Mouse (Mus musculus) frontal cortex, adult (tissue): ENCODE results near the gene Dgke.

Experiments used
- ATAC-seq: cut with Nextera tagmentation; 2 replicates; pipeline ENCODE4 v1.9.2; 2017; ENCODE audit warnings: mild to moderate bottlenecking, moderate library complexity, mixed read lengths; ENCODE audit not compliant: low TSS enrichment

The Dgke gene

DNA sequence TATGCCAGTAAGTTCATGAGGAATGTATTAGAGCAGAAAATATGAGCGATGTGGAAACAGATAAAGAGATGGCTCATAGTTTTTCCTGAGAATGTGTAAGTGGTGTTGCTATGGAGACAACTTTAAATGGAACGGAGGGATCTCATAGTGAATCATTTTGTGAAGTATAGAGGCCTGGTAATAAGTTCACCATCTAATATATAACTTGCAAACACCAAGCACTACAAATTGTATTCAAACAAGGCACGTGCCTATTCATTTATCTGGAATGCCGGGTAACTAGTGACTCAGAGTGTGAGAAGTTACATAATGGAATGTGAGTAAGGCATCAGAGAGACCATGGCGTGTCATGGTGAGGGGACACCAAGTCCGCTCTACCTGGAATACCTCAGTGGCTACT lies 28.2 kb downstream of the Dgke start:
- peak; percentile 54; the same call in 1 of the 2 replicates for ATAC-seq

DNA sequence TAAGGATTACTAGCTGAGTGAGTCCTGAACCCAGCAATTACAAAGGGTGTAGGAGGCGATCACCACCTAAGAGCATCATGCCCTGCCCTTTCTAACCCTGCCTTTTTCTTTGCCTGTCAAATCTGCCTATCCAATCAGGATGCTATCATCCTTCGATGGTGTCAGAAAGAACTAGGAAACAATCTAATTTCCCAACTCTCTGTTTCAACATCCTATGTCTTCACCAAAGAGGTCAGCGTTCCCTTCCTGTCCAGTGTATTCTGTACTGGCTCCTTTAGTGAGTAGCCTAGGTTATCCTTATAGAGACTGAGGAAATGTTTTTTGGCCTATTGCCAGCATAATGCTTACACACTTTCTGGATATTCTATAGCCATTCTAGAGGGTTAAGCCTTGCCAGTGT lies 31.1 kb downstream of the Dgke start:
- no peak for ATAC-seq

DNA sequence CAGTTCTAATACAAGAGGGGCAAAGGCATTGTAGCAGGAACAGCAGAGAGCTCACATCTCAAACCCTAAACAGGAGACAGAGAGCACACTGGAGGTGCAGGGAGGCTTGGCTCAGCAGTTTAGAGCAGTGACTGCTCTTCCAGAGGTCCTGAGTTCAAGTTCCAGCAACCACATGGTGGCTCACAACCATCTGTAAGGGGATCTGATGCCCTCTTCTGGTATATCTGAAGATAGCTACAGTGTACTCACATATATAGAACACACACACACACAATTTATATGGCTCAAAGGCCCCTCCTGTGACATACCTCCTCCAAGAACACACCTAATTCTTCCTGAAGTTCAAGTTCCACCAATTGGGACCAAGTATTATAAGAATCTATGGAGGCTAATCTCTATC lies 32.1 kb downstream of the Dgke start:
- ATAC-seq = no peak

DNA sequence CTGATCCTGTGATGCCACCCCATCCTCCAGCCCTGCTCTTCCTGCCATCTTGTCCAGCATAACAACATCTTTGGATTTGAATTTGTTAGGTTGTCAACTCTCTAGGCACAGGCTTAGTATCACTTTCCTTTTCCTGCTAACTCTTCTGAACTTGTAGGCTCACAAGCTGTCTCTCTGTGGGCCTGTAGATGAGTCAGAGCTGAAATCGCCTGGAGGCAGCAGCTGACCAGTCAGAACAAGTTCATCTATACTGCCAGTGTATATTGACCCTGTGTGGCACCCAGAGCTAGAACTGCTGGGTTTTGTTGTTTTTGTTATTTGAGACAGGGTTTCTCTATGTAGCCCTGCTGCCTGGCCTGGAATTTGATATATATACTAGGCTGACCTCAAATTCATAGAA lies 35.5 kb downstream of the Dgke start:
- ATAC-seq = no peak

DNA sequence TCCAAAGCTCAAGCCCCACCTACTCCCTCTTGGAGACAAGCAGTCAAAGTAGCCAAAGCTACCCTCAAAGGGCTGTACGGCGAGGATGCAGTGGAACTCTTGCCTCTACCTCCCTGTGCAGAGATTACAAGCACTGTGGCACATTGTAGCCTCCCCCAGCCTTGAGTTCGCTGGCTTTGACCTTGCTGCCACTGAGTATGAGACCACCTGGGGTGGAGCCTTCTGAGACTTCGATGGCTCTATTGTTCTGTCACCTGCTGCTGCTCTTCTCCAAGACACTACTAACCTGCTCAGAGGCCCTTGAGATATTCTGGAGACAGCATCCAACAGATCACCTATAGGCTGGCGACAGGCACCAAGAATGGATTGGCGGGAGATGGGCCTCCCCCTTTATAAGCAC lies 36.1 kb downstream of the Dgke start:
- ATAC-seq = no peak

DNA sequence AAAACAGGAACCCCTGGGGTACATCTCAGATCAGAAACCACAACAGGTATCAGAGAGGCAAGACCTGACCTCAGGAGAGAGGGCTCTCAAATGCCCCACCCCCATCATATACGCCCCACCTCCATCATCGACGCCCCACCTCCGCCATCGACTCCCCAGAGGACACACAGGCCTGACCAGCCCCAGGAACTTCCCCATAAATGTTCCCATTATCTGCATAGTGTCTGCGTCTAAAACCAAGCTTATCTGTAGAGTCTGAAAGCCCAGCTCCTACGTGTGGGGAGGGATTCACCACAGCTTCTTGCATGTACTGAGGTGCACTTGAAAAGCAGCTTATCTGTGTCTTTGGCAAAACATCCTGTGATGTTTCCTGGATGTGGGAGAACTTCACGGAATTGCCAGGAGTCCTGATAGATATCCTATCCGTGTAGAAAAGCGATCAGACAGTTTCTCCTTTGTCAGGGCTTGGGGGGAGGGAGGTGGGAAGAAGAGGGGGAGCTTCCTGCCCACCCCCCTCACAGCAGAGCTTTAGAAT lies 37.7 kb downstream of the Dgke start:
- ATAC-seq = no peak

DNA sequence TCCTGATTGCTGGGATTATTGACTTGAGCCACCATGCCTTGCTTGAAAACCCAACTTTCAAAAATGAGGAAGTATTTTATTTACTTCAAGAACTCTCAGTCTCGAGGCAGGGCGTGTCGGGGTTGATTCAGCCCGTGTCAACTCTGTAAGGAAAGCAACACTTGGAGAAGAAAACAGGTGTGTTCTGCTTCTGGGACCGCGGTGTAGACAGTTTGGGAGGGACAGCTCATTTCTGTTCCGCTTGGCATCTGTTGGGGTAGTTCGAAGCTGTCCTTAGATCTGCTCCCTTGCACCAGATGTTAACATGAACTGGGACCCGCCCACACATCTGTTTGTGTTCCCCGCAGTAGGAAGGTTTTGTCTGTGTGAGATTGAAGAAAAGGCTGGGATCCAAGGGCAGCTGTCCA lies 38.7 kb downstream of the Dgke start:
- no peak for ATAC-seq

DNA sequence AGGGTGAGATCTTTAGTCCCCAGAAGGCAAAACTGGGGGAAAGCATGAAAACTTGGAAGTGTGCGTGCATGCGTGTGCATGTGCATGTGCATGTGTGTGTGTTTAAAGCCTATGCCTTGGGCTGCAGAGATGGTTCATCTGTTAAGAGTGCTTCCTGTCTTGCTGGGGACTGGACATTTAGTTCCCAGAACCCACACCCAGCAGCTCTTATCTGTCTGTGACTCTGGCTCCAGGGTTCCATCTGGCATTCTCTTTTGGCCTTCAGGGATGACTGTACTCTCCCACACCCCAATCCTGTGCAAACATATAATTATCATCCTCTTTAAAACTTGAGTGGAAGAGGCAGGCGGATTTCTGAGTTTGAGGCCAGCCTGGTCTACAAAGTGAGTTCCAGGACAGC lies 40.5 kb downstream of the Dgke start:
- ATAC-seq = no peak

DNA sequence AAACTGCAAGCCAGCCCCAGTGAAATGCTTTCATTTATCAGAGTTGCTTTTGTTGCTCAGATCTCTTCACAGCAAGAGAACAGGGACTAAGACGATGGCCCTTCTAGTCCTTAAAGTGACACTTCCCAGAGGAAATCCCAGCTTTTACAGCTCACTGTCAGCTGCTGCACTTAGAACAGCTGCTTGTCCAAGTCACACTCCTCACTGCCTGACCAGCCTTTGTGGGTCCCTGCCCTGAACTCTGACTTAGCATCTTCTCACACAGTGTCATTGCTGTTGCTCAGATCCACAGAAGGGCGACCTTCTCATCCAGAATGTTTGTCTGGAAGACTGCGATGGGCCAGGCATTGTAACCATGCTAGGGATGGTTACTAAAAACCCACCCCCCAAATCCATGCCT lies 41.0 kb downstream of the Dgke start:
- no peak for ATAC-seq

DNA sequence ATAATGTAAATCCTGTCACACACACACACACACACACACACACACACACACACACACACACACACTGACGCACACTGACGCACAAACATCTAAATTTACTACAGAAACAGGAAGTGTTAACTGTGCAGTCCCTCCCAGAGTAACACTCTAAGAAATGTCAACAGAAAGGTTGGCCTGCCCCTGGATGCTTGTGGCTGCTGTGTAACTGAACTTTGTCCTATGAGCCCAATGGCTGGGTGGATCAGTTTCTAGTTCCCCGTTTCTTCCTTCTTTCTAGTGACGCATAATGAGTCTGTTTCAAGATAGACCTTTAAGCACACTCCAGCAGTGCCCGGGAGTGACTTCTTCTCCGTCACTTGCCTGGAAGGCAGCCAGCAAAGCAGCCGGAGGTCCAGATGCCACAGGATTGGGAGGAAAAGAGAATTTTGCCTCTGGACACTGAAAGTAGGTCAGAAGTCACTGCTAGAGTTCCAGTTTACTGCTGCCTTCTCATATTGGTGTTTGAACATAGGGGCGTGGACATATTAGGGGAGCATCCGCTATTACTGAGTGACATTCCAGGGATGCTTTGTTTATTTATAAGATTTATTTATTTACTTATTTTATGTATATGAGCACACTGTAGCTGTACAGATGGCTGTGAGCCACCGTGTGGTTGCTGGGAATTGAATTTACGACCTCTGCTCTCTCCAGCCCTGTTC lies 42.3 kb downstream of the Dgke start:
- no peak for ATAC-seq

DNA sequence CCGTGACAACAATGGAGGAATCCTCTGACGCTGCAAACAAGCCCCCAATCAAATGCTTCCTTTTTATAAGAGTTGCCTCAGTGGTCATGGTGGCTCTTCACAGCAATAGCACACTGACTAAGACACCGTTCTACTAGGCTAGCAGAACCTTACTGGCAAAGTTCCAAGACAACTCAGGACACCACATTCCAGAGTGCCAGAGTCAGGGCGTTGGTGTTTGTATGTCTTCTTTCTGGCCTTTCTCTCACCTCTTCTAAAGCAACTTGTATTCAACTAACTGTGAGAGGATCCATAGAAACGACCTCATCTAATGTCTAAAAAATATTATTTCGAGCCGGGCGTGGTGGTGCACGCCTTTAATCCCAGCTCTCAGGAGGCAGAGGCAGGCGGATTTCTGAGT lies 43.2 kb downstream of the Dgke start:
- ATAC-seq = no peak

DNA sequence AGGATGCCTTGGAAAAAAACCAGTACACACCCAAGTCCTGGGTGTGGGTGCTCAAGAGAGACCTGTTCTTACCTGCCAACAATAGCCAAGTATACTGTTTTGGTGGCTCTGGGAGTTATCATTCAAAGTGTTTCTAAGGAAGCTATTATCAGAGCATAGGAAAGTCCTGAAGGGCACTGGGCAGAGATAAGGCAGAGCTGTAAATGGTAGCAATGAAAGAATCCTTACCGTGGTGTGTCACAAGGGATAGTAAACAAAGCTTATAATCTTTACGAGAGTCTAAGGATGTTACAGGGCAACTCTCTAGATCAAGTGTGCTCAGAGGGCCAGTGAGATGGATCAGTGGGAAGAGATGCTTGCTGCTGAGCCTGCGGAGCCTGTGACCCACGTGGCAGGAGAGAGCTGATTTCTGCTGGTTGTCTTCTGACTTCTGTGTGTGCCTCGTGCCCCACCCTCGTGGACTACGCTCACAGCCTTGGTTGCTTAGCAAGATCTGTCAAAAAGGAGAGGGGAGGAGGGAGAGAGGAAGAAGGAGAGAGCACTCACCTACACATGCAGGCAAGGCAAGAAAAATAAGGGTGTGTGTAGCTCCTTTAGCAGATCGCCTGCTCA lies 44.4 kb downstream of the Dgke start:
- no peak for ATAC-seq

DNA sequence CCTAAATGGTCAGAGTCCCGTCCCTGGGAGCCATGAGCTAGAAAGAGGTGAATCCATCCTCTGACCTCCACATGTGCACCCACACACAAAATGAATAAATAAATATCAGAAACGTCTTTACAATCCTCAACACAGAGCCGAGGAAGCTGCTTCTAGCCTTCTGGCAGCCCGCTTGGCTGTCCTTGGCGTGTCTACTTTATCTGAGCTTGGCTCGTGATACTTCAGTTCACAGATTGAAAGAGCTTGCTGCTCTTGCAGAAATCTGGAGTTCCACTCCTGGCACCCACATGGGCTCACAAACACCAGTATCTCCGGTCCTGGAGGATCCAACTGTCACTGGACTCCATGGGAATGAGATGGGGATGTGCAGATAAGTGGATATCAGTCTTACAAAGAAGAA lies 45.0 kb downstream of the Dgke start:
- ATAC-seq = no peak

DNA sequence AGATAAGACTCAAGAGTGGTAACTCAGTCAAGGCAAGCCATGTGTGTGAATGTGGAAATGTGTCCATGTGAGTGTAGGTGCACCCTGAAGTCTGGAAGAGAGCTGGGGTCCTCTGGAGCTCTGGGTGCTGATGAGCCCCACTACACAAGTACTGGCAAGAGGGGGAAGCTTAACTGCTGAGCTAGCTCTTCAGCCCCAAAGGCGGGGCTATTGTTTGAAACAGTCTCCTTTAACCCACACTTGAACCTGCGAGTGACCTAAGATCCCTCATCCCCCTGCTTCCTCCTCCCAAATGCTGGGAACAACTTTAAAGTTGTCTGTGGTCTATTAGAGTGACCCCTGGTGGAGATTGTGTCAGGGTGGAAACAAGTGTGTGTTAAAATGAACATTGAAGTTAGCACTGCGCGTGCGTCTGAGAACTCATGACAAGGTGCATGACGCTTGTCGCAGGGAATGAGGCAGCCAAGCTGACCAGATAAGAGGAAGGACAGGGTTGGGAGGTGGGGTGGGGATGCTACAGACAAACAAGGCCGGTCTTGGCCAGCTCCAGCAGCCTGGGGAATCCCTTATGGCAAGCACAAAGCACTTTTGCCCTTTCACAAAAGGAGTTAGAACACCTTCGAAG lies 45.9 kb downstream of the Dgke start:
- ATAC-seq = no peak

DNA sequence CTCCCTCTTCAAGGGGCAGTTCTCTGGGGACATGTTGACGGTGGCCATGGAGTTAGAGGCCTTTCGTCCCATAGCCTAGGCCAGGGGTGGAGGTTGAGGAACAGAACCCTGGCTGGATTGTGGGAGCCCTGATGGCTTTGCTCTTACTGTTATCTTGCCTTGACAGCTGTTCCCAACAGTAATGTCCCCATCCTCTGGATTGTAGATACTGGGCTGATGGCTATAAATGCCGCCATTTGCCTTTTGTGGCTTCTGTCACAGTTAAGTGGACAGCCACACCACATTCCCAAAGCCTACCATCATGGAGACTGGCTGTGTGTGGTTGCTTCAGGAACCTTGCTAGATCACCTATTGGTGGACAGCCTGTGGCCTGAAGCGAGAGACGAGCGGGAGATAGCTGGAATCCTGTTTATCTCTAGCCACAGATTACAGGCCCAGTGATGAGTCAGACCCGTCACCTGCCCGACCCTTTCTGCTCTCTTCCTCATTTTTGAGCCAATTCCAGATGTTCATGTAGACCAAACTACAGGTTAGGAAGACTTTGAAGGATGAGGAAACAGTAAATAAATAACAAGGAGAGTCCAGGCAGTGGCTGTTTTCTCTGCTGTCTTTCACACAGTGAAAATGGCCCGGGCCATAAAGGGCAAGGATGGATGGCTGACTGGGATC lies 49.0 kb downstream of the Dgke start:
- no peak for ATAC-seq

DNA sequence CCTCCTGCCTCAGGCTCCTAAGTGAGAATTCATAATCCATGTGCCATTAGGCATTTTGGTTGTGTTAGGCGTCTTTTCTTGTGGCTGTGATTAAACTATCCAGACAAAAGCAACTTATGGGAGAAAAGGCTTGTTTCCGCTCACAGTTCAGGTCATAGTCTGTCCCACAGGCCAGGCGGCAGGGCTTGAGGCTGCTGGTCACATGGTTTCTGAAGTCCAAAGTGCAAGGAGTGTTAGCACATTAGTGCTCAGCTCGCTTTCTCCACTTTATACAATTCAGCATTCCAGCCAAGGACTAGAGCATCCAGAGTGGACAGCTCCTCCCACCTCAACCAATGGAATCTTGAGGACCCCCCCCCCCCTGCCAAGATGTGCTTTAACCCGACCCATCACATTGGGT lies 54.4 kb downstream of the Dgke start:
- no peak for ATAC-seq

DNA sequence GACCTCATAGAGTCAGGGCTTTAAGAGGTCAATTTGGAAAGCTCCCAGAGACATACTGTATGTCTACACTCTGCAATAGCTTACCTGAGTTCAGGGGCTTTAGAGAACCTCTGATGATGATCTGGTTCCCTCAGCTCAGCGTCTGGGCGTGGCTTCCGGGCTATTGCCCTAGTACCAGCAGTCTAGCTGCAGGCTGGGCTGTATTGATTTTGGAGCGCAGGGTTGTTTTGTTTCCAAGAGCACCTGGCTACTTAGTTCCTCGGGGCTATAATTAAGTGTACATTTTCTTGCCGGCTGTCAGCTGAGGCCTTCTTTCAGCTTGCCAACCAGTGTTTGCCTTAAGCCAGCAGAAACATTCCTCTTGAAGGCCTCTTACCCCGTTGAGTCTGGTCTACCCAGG lies 57.2 kb downstream of the Dgke start:
- no peak for ATAC-seq

DNA sequence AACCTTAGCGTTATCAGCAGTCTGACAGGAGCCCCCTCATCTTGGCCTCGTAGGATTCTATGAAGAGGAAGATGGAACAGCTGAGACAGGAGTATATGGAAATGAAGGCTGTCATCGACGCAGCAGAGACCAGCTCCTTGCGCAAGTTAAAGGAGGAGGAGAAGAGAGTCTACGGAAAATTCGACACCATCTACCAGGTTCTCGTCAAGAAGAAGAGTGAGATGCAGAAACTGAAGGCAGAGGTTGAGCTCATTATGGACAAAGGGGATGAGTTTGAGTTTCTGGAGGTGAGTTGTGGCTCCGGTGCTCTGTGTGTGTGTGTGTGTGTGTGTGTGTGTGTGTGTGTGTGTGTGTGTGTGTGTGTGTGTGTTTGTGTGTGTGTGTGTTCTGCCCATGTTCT lies 57.6 kb downstream of the Dgke start:
- no peak for ATAC-seq

DNA sequence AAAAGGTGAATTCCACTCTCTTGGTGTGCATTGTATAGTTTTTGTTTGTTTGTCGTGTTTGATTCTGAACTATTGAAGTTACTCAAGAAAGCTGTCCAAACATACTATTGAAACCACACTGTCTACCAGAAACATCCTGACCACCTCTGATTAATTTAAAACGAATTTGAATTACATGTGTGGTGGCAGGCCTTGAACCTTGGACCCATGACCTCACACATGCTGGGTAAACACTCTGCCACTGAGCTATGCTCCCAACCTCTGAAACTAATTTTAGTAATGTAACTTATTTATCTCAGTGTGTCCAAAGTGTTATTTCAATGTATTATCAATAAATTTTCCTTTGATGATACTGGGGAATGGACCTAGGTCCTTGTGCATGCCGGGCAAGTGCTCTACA lies 59.1 kb downstream of the Dgke start:
- ATAC-seq = no peak

DNA sequence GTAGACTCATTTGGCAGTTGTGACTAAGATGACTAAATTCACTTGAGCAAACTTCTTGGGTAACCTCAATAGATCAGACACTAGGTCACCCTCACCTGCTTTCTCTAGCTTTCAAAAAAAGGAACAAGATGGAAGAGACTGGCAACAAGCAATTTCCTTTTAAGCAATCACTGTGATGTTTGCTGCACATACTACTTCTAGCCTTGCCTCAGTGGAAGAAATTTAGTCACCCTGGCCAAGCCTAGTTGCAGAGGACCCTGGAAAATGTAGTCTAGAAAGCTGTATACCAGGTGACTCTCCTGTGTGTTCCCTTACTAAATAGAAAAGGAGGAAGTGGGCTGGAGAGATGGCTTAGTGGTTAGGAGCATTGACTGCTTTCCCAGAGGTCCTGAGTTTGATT lies 60.2 kb downstream of the Dgke start:
- no peak for ATAC-seq

DNA sequence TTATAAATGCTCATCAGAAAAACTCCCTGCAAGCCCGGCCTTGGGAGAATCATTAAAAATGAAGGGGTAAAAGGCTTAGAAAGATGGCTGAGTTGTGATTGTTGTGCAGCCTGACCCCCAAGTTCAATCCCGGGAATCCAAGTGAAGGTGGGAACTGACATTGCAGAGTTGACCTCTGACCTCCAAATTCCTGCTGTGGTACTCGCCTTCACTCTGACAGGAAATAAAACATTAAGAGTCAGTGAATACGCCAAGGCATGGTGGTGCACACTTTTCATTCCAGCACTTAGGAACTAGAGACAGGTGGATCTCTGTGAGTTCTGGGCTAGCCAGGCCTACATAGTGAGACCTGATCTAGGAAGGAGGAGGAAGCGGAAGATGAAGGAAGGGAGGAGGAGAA lies 61.2 kb downstream of the Dgke start:
- no peak for ATAC-seq

DNA sequence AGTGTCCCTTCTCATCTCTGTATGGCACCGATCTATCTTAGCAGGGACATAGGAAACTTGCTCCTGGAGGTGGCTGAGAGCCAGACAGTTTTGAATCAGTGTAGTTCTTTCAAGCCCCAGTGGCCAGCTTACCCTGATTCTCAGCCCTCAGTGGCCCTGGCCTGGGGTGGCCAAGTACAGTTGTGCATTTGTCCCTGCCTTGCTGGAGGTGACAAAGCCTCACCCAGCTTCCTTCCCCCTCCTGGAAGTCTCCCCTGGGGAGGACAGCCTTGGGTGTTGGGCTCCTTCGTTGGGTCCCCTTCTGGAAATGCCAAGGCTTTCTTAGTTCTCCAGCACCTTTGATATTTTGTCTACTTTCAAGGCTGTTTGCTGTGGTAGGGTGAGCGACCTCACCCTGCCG lies 62.9 kb downstream of the Dgke start:
- no peak for ATAC-seq

DNA sequence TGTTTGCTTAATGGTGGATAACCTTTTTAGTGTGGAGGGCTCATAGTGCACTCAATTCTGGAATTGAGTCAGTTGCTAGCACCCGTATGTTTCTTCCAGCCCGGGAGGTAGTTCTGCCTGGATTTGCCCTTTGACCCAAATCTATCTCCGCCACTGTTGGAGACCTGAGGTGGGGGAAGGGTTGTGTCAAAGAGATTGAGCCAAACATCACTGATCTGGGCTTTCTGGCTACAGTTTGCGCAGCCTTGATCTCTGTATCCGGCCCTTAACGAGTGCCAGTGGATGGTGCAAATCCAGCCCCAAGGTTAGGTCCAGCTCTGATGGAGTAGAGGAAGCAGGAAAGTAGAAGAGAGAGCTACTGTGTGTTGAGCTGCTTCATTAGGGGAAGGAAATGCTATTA lies 63.6 kb downstream of the Dgke start:
- no peak for ATAC-seq
